Mouse (Mus musculus) monocyte, adult 5-6 weeks (primary cell): ENCODE data around the gene Ift57. TPM values are rescaled to one million over a fixed set of nuclear protein-coding genes. Genes with fewer than 3 reads are reported as not detected.

Experiments used
- ATAC-seq: fragments of 153-309, 156-312 bp; replicated peaks from 2 replicates; pipeline ENCODE4 v1.8.0; 2017; ENCODE audit warnings: mild to moderate bottlenecking; ENCODE audit not compliant: low TSS enrichment, insufficient number of reproducible peaks, severe bottlenecking, poor library complexity, low FRiP score
- total RNA-seq: library from RNA; stranded (forward); fragments of 200-1000, 200-491, 200-594 nt; gene quantifications from 3 replicates; pipeline ENCODE4 v1.2.3, GENCODE M21; 2017

Ift57 gene
- total RNA-seq, 1 experiment from 2014 or later: 24.7 TPM

DNA sequence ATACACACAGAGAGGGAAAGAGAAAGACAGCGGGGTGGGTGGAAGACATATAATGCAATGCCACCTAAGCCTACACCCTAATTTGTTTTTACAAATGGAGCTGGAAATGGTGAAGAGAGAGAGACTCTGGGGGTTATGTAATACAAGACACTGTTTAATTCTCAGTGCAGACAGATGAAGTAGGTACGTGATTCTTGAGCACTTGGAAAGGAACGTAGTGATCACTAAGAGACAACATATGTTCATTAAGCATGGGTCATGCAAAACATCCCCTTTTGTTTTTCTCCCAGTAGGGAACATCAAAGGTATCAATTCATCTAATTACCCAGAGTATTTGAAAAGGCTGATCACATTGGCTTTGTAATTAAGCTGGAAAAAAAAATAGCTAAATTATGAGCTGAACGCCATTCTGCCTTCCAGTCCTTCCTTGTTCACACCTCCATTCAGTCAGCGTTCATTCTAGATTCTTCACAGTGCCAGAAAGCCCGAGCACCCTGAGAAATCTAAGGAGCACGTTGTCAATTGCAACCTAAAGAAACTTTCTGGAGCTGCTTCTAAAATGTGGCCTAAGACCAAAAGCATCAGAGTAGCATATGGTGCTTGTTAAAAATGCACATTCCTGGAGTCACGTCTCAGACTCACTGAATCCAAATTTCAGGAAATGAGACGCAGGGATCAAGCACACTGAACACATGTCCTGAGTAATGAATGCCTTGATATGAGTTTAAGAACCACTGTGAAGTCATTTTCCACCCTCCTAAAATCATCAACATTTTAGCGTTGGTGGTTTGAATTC lies 114.0 kb downstream of the Ift57 start:
- no peak for ATAC-seq

DNA sequence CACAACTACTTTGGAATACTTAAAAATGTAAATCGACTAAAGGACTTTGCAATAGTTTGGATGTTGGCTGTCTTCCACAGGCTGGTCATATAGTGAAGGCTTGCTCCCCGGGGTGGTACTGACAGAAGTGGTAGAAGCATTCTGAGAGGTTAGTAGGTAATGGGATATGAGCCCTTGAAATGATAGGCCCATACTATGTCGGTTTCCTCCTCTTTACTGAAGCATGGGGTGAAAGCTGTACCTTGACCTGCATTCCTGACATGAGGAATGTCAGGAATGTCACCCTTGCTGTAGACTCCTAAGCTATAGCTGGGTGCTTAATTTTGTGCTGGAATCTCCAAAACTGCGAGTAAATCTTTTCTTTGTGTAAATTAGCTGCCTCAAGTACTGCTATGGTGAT lies 115.4 kb downstream of the Ift57 start:
- no peak for ATAC-seq

Other genes with a start within 250 kb of the Ift57 start
- gene Cd47, start 101.3 kb downstream of the Ift57 start, total RNA-seq: 293 to 337 TPM (median 305 TPM) in 3 replicates